Mouse (Mus musculus) midbrain, embryonic 11.5 days (tissue): ENCODE data around the gene Cycs. TPM values are rescaled to one million over a fixed set of nuclear protein-coding genes. Genes with fewer than 3 reads are reported as not detected.

Experiments used
- ATAC-seq: fragments of 200-750 bp; cut with Nextera tagmentation; 2 replicates; pipeline ENCODE4 v1.8.0; 2017; ENCODE audit warnings: moderate TSS enrichment, moderate library complexity; ENCODE audit not compliant: low FRiP score
- DNase-seq: peaks from one replicate; pipeline ENCODE4 v3.0.0; 2015; ENCODE audit warnings: low spot score; ENCODE audit errors: missing footprints
- H3K27ac ChIP-seq: fragments of 300-500 bp; sonication (generic); 2 replicates; pipeline ENCODE4 v1.5.1; 2014; ENCODE audit warnings: low read depth, low read length
- H3K27me3 ChIP-seq: fragments of 300-500 bp; sonication (generic); 2 replicates; pipeline ENCODE4 v1.6.1; 2014; ENCODE audit warnings: mild to moderate bottlenecking, low read length, moderate library complexity, mixed read lengths; ENCODE audit not compliant: control insufficient read depth, insufficient read depth
- H3K36me3 ChIP-seq: fragments of 300-500 bp; sonication (generic); 2 replicates; pipeline ENCODE4 v1.6.1; 2014; ENCODE audit warnings: mild to moderate bottlenecking, low read length, moderate library complexity, mixed read lengths; ENCODE audit not compliant: control insufficient read depth, insufficient read depth
- H3K4me1 ChIP-seq: fragments of 300-500 bp; sonication (generic); 2 replicates; pipeline ENCODE4 v1.6.1; 2014; ENCODE audit warnings: low read length; ENCODE audit not compliant: control insufficient read depth, insufficient read depth
- H3K4me2 ChIP-seq: fragments of 300-500 bp; sonication (generic); 2 replicates; pipeline ENCODE4 v1.6.1; 2014; ENCODE audit warnings: mild to moderate bottlenecking, moderate library complexity
- H3K4me3 ChIP-seq: fragments of 300-500 bp; sonication (generic); 2 replicates; pipeline ENCODE4 v1.5.1; 2014; ENCODE audit warnings: low read depth, low read length
- H3K9ac ChIP-seq: fragments of 300-500 bp; sonication (generic); 2 replicates; pipeline ENCODE4 v1.6.1; 2014; ENCODE audit warnings: low read length
- H3K9me3 ChIP-seq: fragments of 300-500 bp; sonication (generic); 2 replicates; pipeline ENCODE4 v1.6.1; 2016; ENCODE audit warnings: low read length; ENCODE audit not compliant: control insufficient read depth
- WGBS: fragments of 180-500 bp; shearing (Covaris S2); extraction: QIAGEN DNeasy Blood & Tissue Kit; methylation state at CpG from one replicate; pipeline ENCODE4 v1.1.7; 2014; 5-methylcytosine and 5-hydroxymethylcytosine counted together
- microRNA-seq: library from miRNA; unstranded; fragments of <30 nt; microRNA quantifications from one replicate; pipeline ENCODE4, GENCODE M21; 2017
- polyA plus RNA-seq: library from polyadenylated mRNA; unstranded; fragments of >200 nt; fragmentation: Nextera tagmentation; extraction: Ambion mirVana; gene quantifications from 2 replicates; pipeline ENCODE4 v1.2.1, GENCODE M21; 2014

Gene Cycs
- polyA plus RNA-seq, 1 experiment from 2014 or later = 80.5 TPM

DNA sequence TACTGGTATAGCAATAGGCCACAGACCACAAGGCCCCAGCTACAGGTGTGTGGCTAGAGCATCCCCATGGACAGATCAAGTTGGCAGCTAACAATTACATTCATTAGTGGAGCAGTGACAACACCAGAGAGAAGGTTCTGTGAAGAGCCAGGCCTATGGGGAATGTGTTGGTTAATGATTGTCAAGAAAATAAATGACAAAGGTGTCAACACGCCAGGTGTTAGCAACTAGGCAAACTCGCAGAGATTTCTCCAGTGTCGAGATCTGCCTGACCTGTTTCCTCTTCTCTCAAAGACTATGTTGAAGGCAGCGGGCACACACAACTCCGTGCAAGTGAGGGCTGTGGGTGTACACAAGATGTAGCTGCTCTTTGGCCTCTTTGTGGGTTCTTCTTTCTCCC, 46.2 kb downstream of the Cycs start:
- H3K36me3 ChIP-seq = no peaks in the 10 kb centered on the region
- H3K9me3 ChIP-seq = no peaks in the 10 kb centered on the region
- H3K4me1 ChIP-seq = no peaks in the 10 kb centered on the region
- ATAC-seq (no peak), DNase-seq (no peak)
- no peak overlapping the region for H3K4me3 ChIP-seq
- H3K9ac ChIP-seq = no peak overlapping the region
- WGBS = 93% methylated on average over 5 of the region's 5 CpGs
- H3K27me3 ChIP-seq = no peaks in the 10 kb centered on the region
- no peak overlapping the region for H3K4me2 ChIP-seq
- H3K27ac ChIP-seq = no peak overlapping the region

DNA sequence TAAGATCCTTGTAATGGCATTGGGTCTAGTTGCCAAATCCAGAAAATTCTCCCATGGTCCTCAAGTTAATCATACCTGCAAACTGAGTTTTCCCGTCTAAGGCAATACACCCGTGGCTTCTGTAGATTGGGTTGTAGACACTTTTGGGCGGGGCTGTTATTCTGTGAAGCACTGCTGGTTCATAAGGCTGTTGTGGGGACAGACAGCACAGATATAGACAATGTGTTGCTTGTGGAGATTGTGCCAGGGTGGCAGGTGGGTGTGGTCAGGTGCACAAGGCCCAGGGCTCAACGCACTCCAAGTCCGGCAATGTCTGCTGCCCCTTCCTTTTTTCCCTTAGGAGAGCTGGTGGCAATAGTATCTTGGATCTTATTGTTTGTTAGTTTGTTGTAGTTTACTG, 48.0 kb downstream of the Cycs start:
- Histone ChIP-seq H3K4me2 (no peak overlapping the region), H3K27ac (no peak overlapping the region), H3K9ac (no peak overlapping the region), H3K4me3 (no peak overlapping the region), H3K36me3 (no peaks in the 10 kb centered on the region), H3K27me3 (no peaks in the 10 kb centered on the region), H3K9me3 (no peaks in the 10 kb centered on the region), H3K4me1 (no peaks in the 10 kb centered on the region)
- ATAC-seq (no peak), DNase-seq (no peak)
- 89% methylated on average over 5 of the region's 5 CpGs for WGBS

Small RNA genes lying within 50 kb of the gene (microRNA-seq; reads per million reads assigned to microRNA genes)
- not detected for gene Mir6371

Other genes with a start within 250 kb of the Cycs start
- 6.7 and 7.3 TPM in 2 replicates for gene Osbpl3, start 110.3 kb downstream of the Cycs start, polyA plus RNA-seq
- gene 4921507P07Rik, start 30.1 kb upstream of the Cycs start, polyA plus RNA-seq = 0.95 and 0.98 TPM in 2 replicates
- gene Npvf, start 87.9 kb upstream of the Cycs start, polyA plus RNA-seq = not detected in 2 replicates